Mouse (Mus musculus) heart, postnatal 0 days (tissue): ENCODE results near the gene Gjc1.

Experiments used
- CTCF ChIP-seq: IDR thresholded peaks from 2 replicates; pipeline ENCODE4 v1.5.1; 2016; ENCODE audit warnings: antibody characterized with exemption, control low read depth, low read depth
- EP300 ChIP-seq: IDR thresholded peaks from 2 replicates; pipeline ENCODE4 v1.6.1; 2016; ENCODE audit warnings: antibody characterized with exemption, low read depth

DNA sequence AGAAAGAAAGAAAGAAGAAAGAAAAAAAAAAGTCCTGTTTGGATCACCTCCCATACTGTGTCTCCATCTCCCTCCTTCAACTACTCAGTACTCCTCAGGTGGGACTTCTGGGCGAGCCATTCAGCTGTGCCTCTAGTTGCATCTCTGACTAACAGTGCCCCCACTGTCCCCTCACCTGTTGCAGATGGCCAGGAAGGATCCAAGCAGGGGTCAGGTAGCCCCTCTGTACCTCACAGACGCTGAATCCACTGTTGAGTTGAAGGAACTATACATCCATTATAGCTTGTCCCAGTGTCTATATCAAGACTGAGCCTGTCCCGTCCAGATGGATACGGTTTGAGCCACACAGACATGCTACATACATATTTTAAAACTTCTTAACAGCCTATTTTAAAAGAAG lies 38.0 kb downstream of the Gjc1 start:
- TF ChIP-seq CTCF (no peak), EP300 (no peak)
